In the genomic region with DNA sequence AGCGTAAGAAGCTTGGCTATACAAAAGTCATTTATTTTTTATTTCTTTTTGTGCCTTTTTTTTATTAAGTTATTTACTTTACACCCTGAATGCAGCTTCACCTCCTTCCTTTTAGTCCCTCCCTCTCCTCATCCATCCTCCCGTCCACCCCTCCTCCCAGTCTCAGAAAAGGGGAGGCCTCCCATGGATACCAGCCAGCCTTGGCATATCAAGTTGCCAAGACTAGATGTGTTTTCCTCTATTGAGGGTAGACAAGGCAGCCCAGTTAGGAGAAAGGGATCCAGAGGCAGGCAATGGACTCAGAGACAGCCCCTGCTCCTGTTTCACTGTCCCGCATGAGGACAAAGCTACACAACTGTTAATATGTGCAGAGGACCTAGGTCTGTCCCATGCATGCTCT, we compare ENCODE assay signal across 24 mouse cellular contexts.
"Had no signal": no experiment of that assay in that cellular context is flagged by ENCODE, and none has a peak within 500 bp of the region (broad histone marks: within the 10 kb centered on the region; RNA-seq: fewer than 3 reads in every experiment).

No protein-coding gene starts in this region.

- DNase-seq: gastrocnemius, adult 2 months; gastrocnemius, postnatal 10 days; gastrocnemius, postnatal 25 days; heart, adult 18-20 months; heart, postnatal 10 days; heart, postnatal 4 days; kidney, adult 18-20 months; kidney, adult 8-10 months; kidney, postnatal 10 days; kidney, postnatal 4 days; liver; liver, embryonic 13.5 days had no signal

- H3K27me3 ChIP-seq: heart, embryonic 12.5 days; hindbrain, embryonic 13.5 days; intestine, embryonic 15.5 days; limb, embryonic 12.5 days; liver, embryonic 13.5 days; liver, embryonic 15.5 days had no signal

- H3K4me2 ChIP-seq: heart, embryonic 12.5 days; hindbrain, embryonic 13.5 days; intestine, embryonic 15.5 days; limb, embryonic 12.5 days; liver, embryonic 11.5 days; liver, embryonic 13.5 days; liver, embryonic 15.5 days had no signal

- H3K9me3 ChIP-seq: heart, embryonic 10.5 days; intestine, embryonic 15.5 days; limb, embryonic 10.5 days; limb, embryonic 12.5 days; liver, embryonic 13.5 days; liver, embryonic 15.5 days had no signal

- H3K4me1 ChIP-seq: hindbrain, embryonic 13.5 days; intestine, embryonic 15.5 days; limb, embryonic 10.5 days; limb, embryonic 12.5 days; liver, embryonic 13.5 days; liver, embryonic 15.5 days had no signal

- H3K9ac ChIP-seq: heart, embryonic 12.5 days; hindbrain, embryonic 13.5 days; intestine, embryonic 15.5 days; limb, embryonic 12.5 days; liver, embryonic 13.5 days; liver, embryonic 15.5 days had no signal

- H3K4me3 ChIP-seq: gastrocnemius, adult 2 months; heart, embryonic 10.5 days; heart, embryonic 12.5 days; hindbrain, embryonic 13.5 days; intestine, embryonic 15.5 days; layer of hippocampus, adult 2 months; left cerebral cortex, adult 2 months; limb, embryonic 10.5 days; limb, embryonic 12.5 days; liver, embryonic 13.5 days; liver, embryonic 15.5 days had no signal

- ATAC-seq: inflammation-experienced regulatory T-cells, adult 6 months; intestine, embryonic 15.5 days; intestine, postnatal 0 days had no signal

- H3K36me3 ChIP-seq: intestine, embryonic 15.5 days; limb, embryonic 10.5 days; limb, embryonic 12.5 days; liver, embryonic 13.5 days; liver, embryonic 15.5 days had no signal

- H3K27ac ChIP-seq: gastrocnemius, adult 2 months; heart, embryonic 10.5 days; hindbrain, embryonic 13.5 days; intestine, embryonic 15.5 days; layer of hippocampus, adult 2 months; left cerebral cortex, adult 2 months; limb, embryonic 10.5 days; limb, embryonic 12.5 days; liver, embryonic 13.5 days; liver, embryonic 15.5 days had no signal
